Mouse (Mus musculus): ENCODE data around the gene Ccdc103. TPM values are rescaled to one million over a fixed set of nuclear protein-coding genes. Genes with fewer than 3 reads are reported as not detected.

The Ccdc103 gene
- 0.55 and 0.84 TPM in 2 replicates for polyA plus RNA-seq (2015; fragmentation: Nextera tagmentation; extraction: Ambion mirVana)

GRCm38 (mm10) chr11:102880585-102881313 lies at the start of gene Ccdc103, which contains the start of gene Eftud2:
Gene Ccdc103 (plus strand): TSS chr11:102881204.
Gene Eftud2 (minus strand): TSS chr11:102880985.
- H3K4me3 ChIP-seq, result peak within 1 kb of the TSS; percentile 75
- WGBS, result under 1% methylated on average over 62 of the region's 62 CpGs
- peak within 1 kb of the TSS; percentile 87 for H3K27ac ChIP-seq
- peak within 1 kb of the TSS; percentile 77 for H3K4me2 ChIP-seq
- H3K9me3 ChIP-seq (replicated peaks), result no peaks in the 10 kb centered on the region
- H3K4me1 ChIP-seq (replicated peaks), result peaks cover 38% of the 10 kb centered on the region
- peak; percentile 85 for ATAC-seq (replicated peaks; ENCODE audit: insufficient number of reproducible peaks, insufficient read depth, low FRiP score, low read depth)
- H3K9ac ChIP-seq, result peak within 1 kb of the TSS; percentile 75
- 0 out of 2 replicates have a peak, but pooled peaks cover 4% of the 10 kb centered on the region for H3K27me3 ChIP-seq
- H3K36me3 ChIP-seq, result peaks cover 14% of the 10 kb centered on the region

GRCm38 (mm10) chr11:102832700-102833297 lies 48.2 kb upstream of the Ccdc103 start:
- no peak overlapping the region for H3K27ac ChIP-seq
- H3K9me3 ChIP-seq (replicated peaks), result no peaks in the 10 kb centered on the region
- H3K4me3 ChIP-seq, result no peak overlapping the region
- peaks cover 6% of the 10 kb centered on the region; the same call in 1 of the 2 replicates for H3K36me3 ChIP-seq
- H3K27me3 ChIP-seq, result no peaks in the 10 kb centered on the region
- H3K4me2 ChIP-seq, result no peak overlapping the region
- no peak overlapping the region for H3K9ac ChIP-seq
- 63% methylated on average over 18 of the region's 18 CpGs for WGBS
- no peak for ATAC-seq (replicated peaks; ENCODE audit: insufficient number of reproducible peaks, insufficient read depth, low FRiP score, low read depth)
- H3K4me1 ChIP-seq (replicated peaks), result peaks cover 11% of the 10 kb centered on the region; the same call in 1 of the 2 replicates

GRCm38 (mm10) chr11:102834219-102834618 lies 46.8 kb upstream of the Ccdc103 start:
- Histone ChIP-seq H3K27me3 (no peaks in the 10 kb centered on the region), H3K4me2 (no peak overlapping the region), H3K27ac (no peak overlapping the region), H3K9ac (no peak overlapping the region), H3K4me1 (replicated peaks) (peaks cover 11% of the 10 kb centered on the region; the same call in 1 of the 2 replicates), H3K4me3 (no peak overlapping the region), H3K36me3 (peaks cover 20% of the 10 kb centered on the region), H3K9me3 (replicated peaks) (no peaks in the 10 kb centered on the region)
- WGBS, result 75% methylated on average over 10 of the region's 10 CpGs
- no peak; the same call in 1 of the 2 replicates for ATAC-seq (replicated peaks; ENCODE audit: insufficient number of reproducible peaks, insufficient read depth, low FRiP score, low read depth)

- peaks cover 33% of the 10 kb centered on the region for H3K36me3 ChIP-seq
- H3K9ac ChIP-seq, result no peak within 1 kb of the TSS
- no peaks in the 10 kb centered on the region for H3K9me3 ChIP-seq (replicated peaks)
- no peak for ATAC-seq (replicated peaks; ENCODE audit: insufficient number of reproducible peaks, insufficient read depth, low FRiP score, low read depth)
- WGBS, result 61% methylated on average over 4 of the region's 4 CpGs
- no peaks in the 10 kb centered on the region for H3K27me3 ChIP-seq
- H3K27ac ChIP-seq, result no peak within 1 kb of the TSS
- H3K4me2 ChIP-seq, result no peak within 1 kb of the TSS
- H3K4me3 ChIP-seq, result no peak within 1 kb of the TSS
- H3K4me1 ChIP-seq (replicated peaks), result peaks cover 11% of the 10 kb centered on the region; the same call in 1 of the 2 replicates
Measured at GRCm38 (mm10) chr11:102835549-102835948, 45.5 kb upstream of the Ccdc103 start, which contains the start of gene Higd1b. Gene Higd1b (plus strand): TSS chr11:102835849.

GRCm38 (mm10) chr11:102836146-102836545 lies 44.9 kb upstream of the Ccdc103 start:
- peaks cover 6% of the 10 kb centered on the region; the same call in 1 of the 2 replicates for H3K4me1 ChIP-seq (replicated peaks)
- H3K27me3 ChIP-seq, result no peaks in the 10 kb centered on the region
- no peak for ATAC-seq (replicated peaks; ENCODE audit: insufficient number of reproducible peaks, insufficient read depth, low FRiP score, low read depth)
- no peaks in the 10 kb centered on the region for H3K9me3 ChIP-seq (replicated peaks)
- H3K36me3 ChIP-seq, result peaks cover 37% of the 10 kb centered on the region
- no peak overlapping the region for H3K27ac ChIP-seq
- H3K4me3 ChIP-seq, result no peak overlapping the region
- no peak overlapping the region for H3K9ac ChIP-seq
- 68% methylated on average over 9 of the region's 9 CpGs for WGBS
- no peak overlapping the region for H3K4me2 ChIP-seq

- Histone ChIP-seq H3K9me3 (replicated peaks) (no peaks in the 10 kb centered on the region), H3K4me3 (no peak overlapping the region), H3K27ac (no peak overlapping the region), H3K4me2 (no peak overlapping the region), H3K27me3 (no peaks in the 10 kb centered on the region), H3K9ac (no peak overlapping the region), H3K4me1 (replicated peaks) (no peaks in the 10 kb centered on the region), H3K36me3 (peaks cover 46% of the 10 kb centered on the region)
- 77% methylated on average over 1 of the region's 1 CpGs for WGBS
- ATAC-seq (replicated peaks; ENCODE audit: insufficient number of reproducible peaks, insufficient read depth, low FRiP score, low read depth), result no peak
Measured at GRCm38 (mm10) chr11:102837385-102837784, 43.6 kb upstream of the Ccdc103 start.

- Histone ChIP-seq H3K36me3 (peaks cover 53% of the 10 kb centered on the region), H3K27ac (no peak overlapping the region), H3K9ac (no peak overlapping the region), H3K4me3 (no peak overlapping the region), H3K4me2 (no peak overlapping the region), H3K27me3 (no peaks in the 10 kb centered on the region), H3K9me3 (replicated peaks) (no peaks in the 10 kb centered on the region), H3K4me1 (replicated peaks) (no peaks in the 10 kb centered on the region)
- no peak for ATAC-seq (replicated peaks; ENCODE audit: insufficient number of reproducible peaks, insufficient read depth, low FRiP score, low read depth)
- 80% methylated on average over 2 of the region's 2 CpGs for WGBS
Measured at GRCm38 (mm10) chr11:102838126-102838525, 42.9 kb upstream of the Ccdc103 start.

GRCm38 (mm10) chr11:102838616-102839150 lies 42.3 kb upstream of the Ccdc103 start:
- H3K4me1 ChIP-seq (replicated peaks), result no peaks in the 10 kb centered on the region
- 86% methylated on average over 9 of the region's 9 CpGs for WGBS
- no peaks in the 10 kb centered on the region for H3K27me3 ChIP-seq
- no peak overlapping the region for H3K4me2 ChIP-seq
- H3K4me3 ChIP-seq, result no peak overlapping the region
- H3K9me3 ChIP-seq (replicated peaks), result no peaks in the 10 kb centered on the region
- peaks cover 59% of the 10 kb centered on the region for H3K36me3 ChIP-seq
- H3K27ac ChIP-seq, result no peak overlapping the region
- H3K9ac ChIP-seq, result no peak overlapping the region
- ATAC-seq (replicated peaks; ENCODE audit: insufficient number of reproducible peaks, insufficient read depth, low FRiP score, low read depth), result no peak

- Histone ChIP-seq H3K27me3 (no peaks in the 10 kb centered on the region), H3K4me3 (no peak overlapping the region), H3K9me3 (replicated peaks) (no peaks in the 10 kb centered on the region), H3K27ac (no peak overlapping the region), H3K9ac (no peak overlapping the region), H3K36me3 (peaks cover 95% of the 10 kb centered on the region), H3K4me2 (no peak overlapping the region), H3K4me1 (replicated peaks) (no peaks in the 10 kb centered on the region)
- ATAC-seq (replicated peaks; ENCODE audit: insufficient number of reproducible peaks, insufficient read depth, low FRiP score, low read depth), result no peak
- WGBS, result 79% methylated on average over 10 of the region's 10 CpGs
Measured at GRCm38 (mm10) chr11:102845926-102846325, 35.1 kb upstream of the Ccdc103 start.

- Histone ChIP-seq H3K27ac (no peak overlapping the region), H3K9ac (no peak overlapping the region), H3K9me3 (replicated peaks) (no peaks in the 10 kb centered on the region), H3K27me3 (no peaks in the 10 kb centered on the region), H3K4me3 (no peak overlapping the region), H3K4me1 (replicated peaks) (no peaks in the 10 kb centered on the region), H3K36me3 (peaks cover 79% of the 10 kb centered on the region), H3K4me2 (no peak overlapping the region)
- 62% methylated on average over 5 of the region's 5 CpGs for WGBS
- 0 out of 2 replicates have a peak, but pooled peaks have one; percentile 22 for ATAC-seq (replicated peaks; ENCODE audit: insufficient number of reproducible peaks, insufficient read depth, low FRiP score, low read depth)
Measured at GRCm38 (mm10) chr11:102851883-102852282, 29.1 kb upstream of the Ccdc103 start.

GRCm38 (mm10) chr11:102853760-102854159 lies 27.2 kb upstream of the Ccdc103 start:
- no peaks in the 10 kb centered on the region for H3K4me1 ChIP-seq (replicated peaks)
- peaks cover 75% of the 10 kb centered on the region for H3K36me3 ChIP-seq
- no peak for ATAC-seq (replicated peaks; ENCODE audit: insufficient number of reproducible peaks, insufficient read depth, low FRiP score, low read depth)

More at GRCm38 (mm10) chr11:102853760-102854159, 27.2 kb upstream of the Ccdc103 start:
- no peak overlapping the region for H3K27ac ChIP-seq
- no peak overlapping the region for H3K4me3 ChIP-seq
- H3K4me2 ChIP-seq, result no peak overlapping the region
- H3K9me3 ChIP-seq (replicated peaks), result no peaks in the 10 kb centered on the region
- no peaks in the 10 kb centered on the region for H3K27me3 ChIP-seq
- H3K9ac ChIP-seq, result no peak overlapping the region
